Mouse (Mus musculus) C2C12 (cell line): ENCODE measurements around the gene Katnbl1.

Source experiments
- CEBPB ChIP-seq: IDR thresholded peaks from one replicate; pipeline ENCODE4 v1.6.1; 2011; ENCODE audit warnings: low read depth, mild to moderate bottlenecking, control low read depth, moderate library complexity
- CTCF ChIP-seq: IDR thresholded peaks from one replicate; pipeline ENCODE4 v1.5.1; 2011; ENCODE audit not compliant: control insufficient read depth, insufficient read depth, insufficient read length
- MAX ChIP-seq: IDR thresholded peaks from one replicate; pipeline ENCODE4 v1.6.1; 2011; ENCODE audit warnings: mild to moderate bottlenecking, control low read depth
- MYOD1 ChIP-seq: IDR thresholded peaks from one replicate; pipeline ENCODE4 v1.6.1; 2011; ENCODE audit warnings: low read depth; ENCODE audit not compliant: control insufficient read depth, insufficient read length
- MYOG ChIP-seq: IDR thresholded peaks from one replicate; pipeline ENCODE4 v1.6.1; 2011; ENCODE audit not compliant: control insufficient read depth, insufficient read length; ENCODE audit errors: extremely low read depth
- USF1 ChIP-seq: IDR thresholded peaks from one replicate; pipeline ENCODE4 v1.6.1; 2011; ENCODE audit warnings: low read depth, mild to moderate bottlenecking, control low read depth, moderate library complexity

GRCm38 (mm10) chr2:112429665-112430064 is 50.7 kb downstream of the Katnbl1 start:
- TF ChIP-seq CTCF: no peak
- no peak for TF ChIP-seq MAX
- no peak for TF ChIP-seq USF1
- no peak for TF ChIP-seq CEBPB
- no peak for TF ChIP-seq MYOD1
- no peak for TF ChIP-seq MYOG
